Mouse (Mus musculus) naive thymus-derived CD4-positive, alpha-beta T cell, adult 5 months (primary cell): ENCODE results near the gene Olfr452. TPM values are rescaled to one million over a fixed set of nuclear protein-coding genes. Genes with fewer than 3 reads are reported as not detected.

ENCODE experiments used
- polyA plus RNA-seq: library from polyadenylated mRNA; unstranded; fragments of 100-300 nt; shearing (Covaris generic); gene quantifications from one replicate; pipeline ENCODE4 v1.2.1, GENCODE M21; 2017

The Olfr452 gene
- polyA plus RNA-seq: not detected

DNA sequence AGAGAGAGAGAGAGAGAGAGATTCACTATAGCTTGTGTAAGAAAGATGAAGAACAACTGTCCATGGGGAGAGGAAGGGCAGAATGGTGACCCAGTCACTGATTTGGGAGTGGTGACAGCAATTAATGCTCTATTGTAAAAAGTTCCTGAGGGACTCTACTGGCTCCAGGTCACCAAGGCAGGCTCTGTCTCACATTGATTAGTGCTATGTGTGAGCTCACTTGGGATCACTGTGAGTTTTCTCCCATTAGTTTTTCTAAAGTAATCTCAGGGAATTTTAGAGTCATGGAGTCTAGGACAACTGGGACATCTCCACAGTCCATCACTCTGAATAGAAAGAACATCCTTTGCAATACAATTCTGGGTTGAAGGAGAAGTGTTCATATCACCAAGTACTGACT is at the start of gene Olfr452:
Gene Olfr452 (plus strand): TSS at position 301 of the 400 bp plus-strand sequence.

DNA sequence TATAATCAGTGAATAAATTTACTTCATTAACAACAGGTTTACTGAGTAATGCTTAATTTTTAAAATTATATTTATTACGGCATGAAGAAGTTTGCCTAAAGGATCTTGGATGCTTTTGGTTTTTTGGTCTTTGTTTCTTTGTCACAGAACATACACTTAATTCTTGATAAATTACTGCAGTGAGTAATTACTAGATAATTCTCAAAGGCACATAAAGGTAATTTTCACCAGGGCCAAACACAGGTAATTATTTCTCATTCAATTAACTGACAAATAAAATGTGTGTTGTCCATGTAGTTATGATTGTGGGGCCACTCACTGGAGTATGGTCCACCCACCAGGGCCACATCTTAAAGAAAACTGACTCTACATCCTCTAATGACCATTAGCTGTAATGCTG is 45.8 kb upstream of the Olfr452 start, which contains the start of gene Olfr453:
Gene Olfr453 (plus strand): TSS at position 301 of the 400 bp plus-strand sequence.

DNA sequence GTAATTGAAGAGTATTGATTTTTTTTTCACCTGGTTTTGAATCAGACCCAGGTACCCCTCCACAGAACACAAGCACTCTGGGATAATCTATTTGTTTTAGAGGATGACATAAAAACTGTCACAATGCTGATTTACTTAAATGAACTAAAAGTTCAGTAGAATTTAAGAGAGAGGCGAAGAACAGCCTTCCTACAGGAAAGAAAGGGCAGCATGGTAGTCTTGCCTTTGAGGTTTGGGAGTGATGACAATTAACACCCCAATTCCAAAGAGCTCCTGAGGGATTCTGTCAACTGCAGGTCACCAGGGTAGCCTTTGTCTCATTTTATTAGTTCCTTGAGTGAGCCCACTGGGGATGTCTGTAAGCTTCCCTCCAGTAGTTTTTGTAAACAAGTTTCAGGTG is 28.8 kb upstream of the Olfr452 start, which contains the start of gene Olfr38:
Gene Olfr38 (plus strand): TSS at position 301 of the 400 bp plus-strand sequence.

DNA sequence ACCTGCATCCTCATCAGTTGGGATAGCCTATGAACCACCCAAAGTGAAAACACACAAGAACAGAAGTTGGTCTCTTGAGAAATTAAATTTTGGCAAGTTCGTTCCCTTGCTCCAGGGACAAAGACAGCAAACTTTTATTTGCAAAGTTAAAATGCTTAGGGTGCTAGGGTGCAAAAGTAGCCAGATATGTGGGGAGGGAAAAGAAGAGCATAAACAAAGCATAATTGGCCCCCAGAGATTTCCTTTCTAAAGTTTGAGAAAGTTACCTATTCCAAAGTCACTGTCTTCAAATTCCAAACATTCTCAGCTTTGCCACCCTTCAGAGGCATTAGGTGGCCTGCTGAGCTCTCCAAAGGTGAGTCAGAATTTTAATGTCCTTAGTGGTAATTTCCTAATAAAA is 26.7 kb downstream of the Olfr452 start, which contains the start of gene Olfr450:
Gene Olfr450 (plus strand): TSS at position 301 of the 400 bp plus-strand sequence.

DNA sequence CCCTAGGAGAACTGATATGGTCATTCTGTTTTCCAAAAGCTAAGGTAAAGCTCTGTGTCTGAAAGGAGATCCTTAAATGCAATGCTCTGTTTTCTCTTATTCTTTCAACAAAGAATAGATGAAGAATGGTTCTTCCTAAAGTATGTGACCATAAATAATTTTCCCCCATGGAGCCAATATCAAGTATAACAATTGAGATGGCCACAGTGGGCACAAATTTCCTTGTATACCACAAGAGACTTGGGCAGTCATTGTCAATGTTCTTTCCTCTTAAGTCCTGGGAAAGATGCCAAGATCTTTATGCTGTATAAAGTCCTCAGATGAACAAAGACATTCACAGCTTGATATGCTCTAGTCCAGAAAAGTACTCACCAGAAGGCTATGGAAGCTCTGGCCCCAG is 49.2 kb downstream of the Olfr452 start, which contains the start of gene Olfr449:
Gene Olfr449 (plus strand): TSS at position 301 of the 400 bp plus-strand sequence.

Other genes with a start within 250 kb of the Olfr452 start
- not detected for gene Olfr455, start 237.5 kb upstream of the Olfr452 start, polyA plus RNA-seq
- gene Tcaf3, start 187.4 kb upstream of the Olfr452 start, polyA plus RNA-seq: not detected
- gene Tcaf2, start 139.8 kb upstream of the Olfr452 start, polyA plus RNA-seq: not detected
- not detected for gene Tcaf1, start 75.0 kb upstream of the Olfr452 start, polyA plus RNA-seq
- gene Olfr453, start 45.7 kb upstream of the Olfr452 start, polyA plus RNA-seq: not detected
- not detected for gene Olfr38, start 28.7 kb upstream of the Olfr452 start, polyA plus RNA-seq
- not detected for gene Olfr450, start 26.8 kb downstream of the Olfr452 start, polyA plus RNA-seq
- not detected for gene Olfr449, start 49.3 kb downstream of the Olfr452 start, polyA plus RNA-seq
- not detected for gene Olfr448, start 105.3 kb downstream of the Olfr452 start, polyA plus RNA-seq
- not detected for gene Olfr447, start 123.8 kb downstream of the Olfr452 start, polyA plus RNA-seq
- gene Olfr446, start 136.3 kb downstream of the Olfr452 start, polyA plus RNA-seq: not detected
- gene Olfr444, start 164.0 kb downstream of the Olfr452 start, polyA plus RNA-seq: not detected